Mouse (Mus musculus): ENCODE measurements at regions not wholly inside any gene's neighbourhood (a gene's known extent, or its start where the extent isn't known, plus 50 kb on each side); places are given as distances from the start of the nearest gene placed in this dataset.

- no peak overlapping the region for H3K4me3 ChIP-seq (ENCODE audit: low read length)
- DNase-seq (ENCODE audit: low spot score) (peak; percentile 4), ATAC-seq (no peak)
- H3K27ac ChIP-seq, result no peak overlapping the region
- 36% methylated on average over 1 of the region's 1 CpGs for WGBS
- H3K9me3 ChIP-seq (ENCODE audit: low read length), result no peaks in the 10 kb centered on the region
- no peak overlapping the region for H3K9ac ChIP-seq (replicated peaks; ENCODE audit: low read length)
- H3K4me2 ChIP-seq (ENCODE audit: low read depth, low read length), result no peak overlapping the region
- no peaks in the 10 kb centered on the region for H3K27me3 ChIP-seq (ENCODE audit: insufficient read depth, low read length)
- no peak for TF ChIP-seq CTCF (IDR thresholded peaks at IDR 0.05; ENCODE audit: low read depth)
- H3K4me1 ChIP-seq (ENCODE audit: insufficient read depth, low read length), result no peaks in the 10 kb centered on the region
- H3K36me3 ChIP-seq (ENCODE audit: insufficient read depth, low read length), result no peaks in the 10 kb centered on the region
Measured at GRCm38 (mm10) chr1:114151741-114152140, 1532.8 kb upstream of the Cntnap5a start.

GRCm38 (mm10) chr1:114152855-114153254, 1531.7 kb upstream of the Cntnap5a start:
- no peaks in the 10 kb centered on the region for H3K27me3 ChIP-seq (ENCODE audit: insufficient read depth, low read length)

More at GRCm38 (mm10) chr1:114152855-114153254, 1531.7 kb upstream of the Cntnap5a start:
- TF ChIP-seq CTCF (IDR thresholded peaks at IDR 0.05; ENCODE audit: low read depth), result no peak
- Histone ChIP-seq H3K4me3 (ENCODE audit: low read length) (no peak overlapping the region), H3K4me2 (ENCODE audit: low read depth, low read length) (no peak overlapping the region), H3K4me1 (ENCODE audit: insufficient read depth, low read length) (no peaks in the 10 kb centered on the region), H3K9me3 (ENCODE audit: low read length) (no peaks in the 10 kb centered on the region), H3K36me3 (ENCODE audit: insufficient read depth, low read length) (no peaks in the 10 kb centered on the region), H3K27ac (no peak overlapping the region), H3K9ac (replicated peaks; ENCODE audit: low read length) (no peak overlapping the region)
- DNase-seq (ENCODE audit: low spot score) (no peak), ATAC-seq (no peak)
